Mouse (Mus musculus) limb, embryonic 11.5 days (tissue): Measurements from ENCODE around the gene Endod1. TPM values are rescaled to one million over a fixed set of nuclear protein-coding genes. Genes with fewer than 3 reads are reported as not detected.

ENCODE experiments used
- ATAC-seq: fragments of 200-750 bp; cut with Nextera tagmentation; 2 replicates; pipeline ENCODE4 v1.8.0; 2017; ENCODE audit warnings: low read depth; ENCODE audit not compliant: insufficient number of reproducible peaks, low FRiP score, low TSS enrichment
- DNase-seq: peaks from one replicate; pipeline ENCODE4 v3.0.0-alpha.2; 2015; ENCODE audit warnings: low spot score
- H3K27ac ChIP-seq: fragments of 300-500 bp; sonication (generic); replicated peaks from 2 replicates; pipeline ENCODE4 v1.5.1; 2014; ENCODE audit warnings: low read depth, mild to moderate bottlenecking, low read length
- H3K27me3 ChIP-seq: fragments of 300-500 bp; sonication (generic); 2 replicates; pipeline ENCODE4 v1.6.1; 2014; ENCODE audit warnings: mild to moderate bottlenecking, low read length, mixed read lengths; ENCODE audit not compliant: control insufficient read depth, insufficient read depth
- H3K36me3 ChIP-seq: fragments of 300-500 bp; sonication (generic); 2 replicates; pipeline ENCODE4 v1.6.1; 2014; ENCODE audit warnings: mild to moderate bottlenecking, low read length, moderate library complexity, mixed read lengths; ENCODE audit not compliant: control insufficient read depth, insufficient read depth
- H3K4me1 ChIP-seq: fragments of 300-500 bp; sonication (generic); 2 replicates; pipeline ENCODE4 v1.6.1; 2014; ENCODE audit warnings: low read length, mixed read lengths; ENCODE audit not compliant: control insufficient read depth, insufficient read depth
- H3K4me2 ChIP-seq: fragments of 300-500 bp; sonication (generic); 2 replicates; pipeline ENCODE4 v1.6.1; 2014; ENCODE audit warnings: low read depth, mild to moderate bottlenecking, moderate library complexity; ENCODE audit not compliant: severe bottlenecking
- H3K4me3 ChIP-seq: fragments of 300-500 bp; sonication (generic); 2 replicates; pipeline ENCODE4 v1.5.1; 2014; ENCODE audit warnings: low read depth, low read length
- H3K9ac ChIP-seq: fragments of 300-500 bp; sonication (generic); 2 replicates; pipeline ENCODE4 v1.6.1; 2014; ENCODE audit warnings: mild to moderate bottlenecking, low read length
- H3K9me3 ChIP-seq: fragments of 300-500 bp; sonication (generic); 2 replicates; pipeline ENCODE4 v1.6.1; 2016; ENCODE audit warnings: low read length; ENCODE audit not compliant: control insufficient read depth
- WGBS: fragments of 180-500 bp; shearing (Covaris S2); extraction: QIAGEN DNeasy Blood & Tissue Kit; methylation state at CpG from one replicate; pipeline ENCODE4 v1.1.7; 2014; 5-methylcytosine and 5-hydroxymethylcytosine counted together
- polyA plus RNA-seq: library from polyadenylated mRNA; unstranded; fragments of >200 nt; fragmentation: Nextera tagmentation; extraction: Ambion mirVana; gene quantifications from 2 replicates; pipeline ENCODE4 v1.2.1, GENCODE M21; 2014

Endod1 gene
- polyA plus RNA-seq, 1 experiment from 2014 or later, result 6.3 TPM

DNA sequence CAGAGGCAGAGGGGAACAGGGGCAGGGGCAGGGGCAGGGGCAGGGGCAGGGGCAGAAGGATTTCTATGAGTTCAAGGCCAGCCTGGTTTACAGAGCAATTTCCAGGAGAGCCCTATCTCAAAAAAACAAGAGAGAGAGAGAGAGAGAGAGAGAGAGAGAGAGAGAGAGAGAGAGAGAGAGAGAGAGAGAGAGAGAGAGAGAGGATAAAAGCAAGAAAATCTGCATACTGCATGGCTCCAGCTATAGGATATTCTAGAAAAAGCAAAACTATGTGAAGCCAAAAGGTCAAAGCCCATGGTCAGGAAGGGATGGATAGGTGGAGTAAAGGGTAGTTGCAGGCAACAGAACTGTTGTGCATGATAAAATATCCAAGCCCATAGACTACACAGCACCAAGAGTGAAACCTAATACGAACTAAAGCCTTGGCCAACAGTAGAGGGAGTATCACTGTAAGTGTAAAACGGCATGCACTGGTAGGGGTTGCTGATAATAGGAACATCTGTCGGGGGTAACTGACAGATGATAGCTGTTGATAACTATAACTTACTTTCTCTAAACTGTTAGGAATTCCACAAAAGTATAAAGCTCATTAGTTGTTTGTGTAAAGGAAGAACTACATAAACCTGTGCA is 15.6 kb upstream of the Endod1 start:
- ATAC-seq (no peak), DNase-seq (no peak)
- H3K27me3 ChIP-seq, result no peaks in the 10 kb centered on the region
- H3K36me3 ChIP-seq, result no peaks in the 10 kb centered on the region
- no peaks in the 10 kb centered on the region for H3K4me1 ChIP-seq
- H3K9me3 ChIP-seq, result no peaks in the 10 kb centered on the region
- H3K9ac ChIP-seq, result no peak overlapping the region
- H3K4me3 ChIP-seq, result no peak overlapping the region
- no peak overlapping the region for H3K4me2 ChIP-seq
- no peak overlapping the region for H3K27ac ChIP-seq
- 77% methylated on average over 3 of the region's 3 CpGs for WGBS

DNA sequence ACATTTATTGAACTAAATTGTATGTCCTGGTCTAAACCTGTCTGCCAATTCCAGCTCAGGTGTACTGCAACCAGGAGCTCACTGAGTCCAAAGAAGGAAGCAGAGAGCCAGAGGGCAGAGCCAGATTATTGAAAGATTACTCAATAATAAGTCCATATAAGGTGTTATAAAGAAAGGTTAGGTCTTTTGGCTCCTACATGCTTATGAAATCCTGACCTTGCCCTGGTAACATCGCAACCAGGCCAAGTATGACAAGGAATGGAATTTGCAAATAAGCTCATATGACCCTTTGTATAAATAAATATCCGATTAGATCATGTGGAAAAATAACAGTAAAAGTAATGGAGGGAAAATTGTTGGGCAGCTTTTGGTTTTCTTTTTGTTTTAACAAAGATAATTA is 14.8 kb upstream of the Endod1 start:
- H3K4me1 ChIP-seq, result no peaks in the 10 kb centered on the region
- no peaks in the 10 kb centered on the region for H3K9me3 ChIP-seq
- no peak overlapping the region for H3K27ac ChIP-seq
- no peak for ATAC-seq
- H3K4me3 ChIP-seq, result no peak overlapping the region
- DNase-seq, result no peak
- no peaks in the 10 kb centered on the region for H3K27me3 ChIP-seq
- no peaks in the 10 kb centered on the region for H3K36me3 ChIP-seq
- no peak overlapping the region for H3K4me2 ChIP-seq
- WGBS, result 83% methylated on average over 2 of the region's 2 CpGs
- no peak overlapping the region for H3K9ac ChIP-seq

DNA sequence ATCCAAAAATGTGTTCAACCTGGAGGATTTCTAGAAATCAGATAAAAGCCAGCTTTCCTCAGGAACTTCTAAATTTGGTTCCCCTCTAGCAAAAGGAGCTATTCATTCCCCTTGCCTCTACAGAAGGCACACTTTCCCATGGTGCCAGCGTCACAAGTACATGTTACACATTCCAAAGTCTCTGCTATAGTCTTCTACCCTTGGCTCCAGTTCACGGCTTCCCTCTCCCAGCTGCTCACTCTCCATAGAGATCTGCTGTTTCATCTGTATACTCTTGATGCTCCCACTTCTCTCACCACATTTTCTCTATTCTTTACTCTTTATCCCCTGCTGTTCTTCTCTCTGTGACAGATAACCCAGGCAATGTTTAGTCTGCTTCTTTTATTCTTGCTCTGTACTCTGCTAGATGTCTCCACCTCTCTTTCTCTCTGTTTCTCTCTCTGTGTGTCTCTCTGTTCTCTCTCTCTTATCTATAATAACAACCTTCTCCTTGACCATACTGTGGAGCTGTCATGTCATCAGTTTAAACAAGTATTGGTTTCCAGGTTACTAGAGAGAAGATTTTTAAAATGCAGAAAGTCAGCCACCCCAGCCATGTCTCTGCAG is 13.8 kb upstream of the Endod1 start:
- no peak for ATAC-seq
- Histone ChIP-seq H3K27ac (no peak overlapping the region), H3K4me3 (no peak overlapping the region), H3K9me3 (no peaks in the 10 kb centered on the region), H3K4me2 (no peak overlapping the region), H3K9ac (no peak overlapping the region), H3K27me3 (no peaks in the 10 kb centered on the region), H3K4me1 (no peaks in the 10 kb centered on the region), H3K36me3 (no peaks in the 10 kb centered on the region)
- WGBS, result 65% methylated on average over 2 of the region's 2 CpGs
- no peak for DNase-seq

DNA sequence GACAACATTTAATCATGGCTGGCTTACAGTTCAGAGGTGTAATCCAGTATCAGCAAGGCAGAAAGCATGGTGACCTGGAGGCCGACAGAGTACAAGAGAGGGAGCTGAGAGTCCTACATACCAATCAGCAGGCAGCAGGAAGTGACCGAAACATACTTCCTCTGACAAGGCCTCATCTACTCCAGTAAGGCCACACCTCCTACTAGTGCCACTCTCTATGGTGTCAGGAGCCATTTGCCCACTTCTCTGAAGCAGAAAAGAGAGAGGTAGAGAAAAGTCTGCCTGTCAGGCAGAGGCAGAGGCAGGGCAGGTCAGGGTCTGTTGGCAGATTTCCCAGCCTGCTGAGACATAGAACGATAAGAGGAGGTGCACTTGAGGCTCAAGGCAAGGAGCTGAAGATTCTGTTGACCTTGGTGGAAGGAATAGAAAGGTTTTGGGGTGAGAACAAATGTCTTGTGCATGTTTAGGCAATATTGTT is 10.6 kb upstream of the Endod1 start:
- no peaks in the 10 kb centered on the region for H3K9me3 ChIP-seq
- WGBS, result 85% methylated on average over 3 of the region's 3 CpGs
- H3K27ac ChIP-seq, result no peak overlapping the region
- H3K4me2 ChIP-seq, result no peak overlapping the region
- no peaks in the 10 kb centered on the region for H3K4me1 ChIP-seq
- H3K36me3 ChIP-seq, result no peaks in the 10 kb centered on the region
- no peaks in the 10 kb centered on the region for H3K27me3 ChIP-seq
- H3K4me3 ChIP-seq, result no peak overlapping the region
- no peak for ATAC-seq
- no peak overlapping the region for H3K9ac ChIP-seq
- no peak for DNase-seq

- no peak overlapping the region for H3K4me3 ChIP-seq
- WGBS, result 94% methylated on average over 9 of the region's 9 CpGs
- H3K9ac ChIP-seq, result no peak overlapping the region
- DNase-seq (no peak), ATAC-seq (no peak)
- no peaks in the 10 kb centered on the region for H3K9me3 ChIP-seq
- H3K27ac ChIP-seq, result no peak overlapping the region
- no peaks in the 10 kb centered on the region for H3K4me1 ChIP-seq
- H3K27me3 ChIP-seq, result no peaks in the 10 kb centered on the region
- no peak overlapping the region for H3K4me2 ChIP-seq
- no peaks in the 10 kb centered on the region for H3K36me3 ChIP-seq
These were observed 10.0 kb upstream of the Endod1 start for GRCm38 (mm10) chr9:14391286-14391685.

- 91% methylated on average over 1 of the region's 1 CpGs for WGBS
- Histone ChIP-seq H3K36me3 (no peaks in the 10 kb centered on the region), H3K27ac (no peak overlapping the region), H3K4me1 (no peaks in the 10 kb centered on the region), H3K4me3 (no peak overlapping the region), H3K4me2 (no peak overlapping the region), H3K9me3 (no peaks in the 10 kb centered on the region), H3K27me3 (no peaks in the 10 kb centered on the region), H3K9ac (no peak overlapping the region)
- ATAC-seq (no peak), DNase-seq (no peak)
These were observed 9.0 kb upstream of the Endod1 start for GRCm38 (mm10) chr9:14390278-14390677.

DNA sequence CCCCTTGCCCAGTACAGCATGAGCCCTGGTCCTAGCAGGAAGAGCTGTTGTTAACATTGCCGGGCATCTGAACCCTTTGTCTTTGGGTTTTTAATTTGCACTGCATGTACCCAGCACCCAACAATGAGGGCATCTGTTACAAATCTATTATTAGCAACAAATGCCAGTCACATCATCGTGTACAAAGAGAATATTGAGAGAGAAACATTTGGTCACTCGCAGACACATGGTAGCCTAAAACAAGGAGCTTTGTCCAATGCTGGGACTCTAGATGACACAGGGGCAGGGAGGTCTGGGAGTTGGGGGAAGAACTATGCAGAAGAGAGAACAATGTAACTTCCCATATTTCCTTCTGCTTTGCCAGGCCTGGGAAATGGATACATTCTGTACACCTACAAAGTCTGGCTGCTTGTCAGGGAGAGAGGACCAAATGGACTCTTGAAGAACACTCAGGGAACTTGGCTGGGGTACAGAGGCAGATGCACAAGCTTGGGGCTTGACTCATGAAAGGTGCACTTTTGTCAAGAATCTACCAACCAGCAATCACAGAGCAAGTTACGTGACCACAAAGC is 7.8 kb upstream of the Endod1 start:
- H3K9ac ChIP-seq, result no peak overlapping the region
- no peak overlapping the region for H3K27ac ChIP-seq
- WGBS, result 86% methylated on average over 4 of the region's 4 CpGs
- no peaks in the 10 kb centered on the region for H3K36me3 ChIP-seq
- no peak overlapping the region for H3K4me2 ChIP-seq
- ATAC-seq, result no peak
- H3K4me3 ChIP-seq, result no peak overlapping the region
- H3K27me3 ChIP-seq, result no peaks in the 10 kb centered on the region
- no peak for DNase-seq
- H3K4me1 ChIP-seq, result no peaks in the 10 kb centered on the region
- no peaks in the 10 kb centered on the region for H3K9me3 ChIP-seq

- ATAC-seq (no peak), DNase-seq (no peak)
- no peaks in the 10 kb centered on the region for H3K36me3 ChIP-seq
- H3K4me1 ChIP-seq, result no peaks in the 10 kb centered on the region
- H3K27me3 ChIP-seq, result no peaks in the 10 kb centered on the region
- H3K9me3 ChIP-seq, result no peaks in the 10 kb centered on the region
- H3K9ac ChIP-seq, result no peak overlapping the region
- no peak overlapping the region for H3K4me3 ChIP-seq
- 100% methylated on average over 1 of the region's 1 CpGs for WGBS
- no peak overlapping the region for H3K27ac ChIP-seq
- no peak overlapping the region for H3K4me2 ChIP-seq
These were observed 6.7 kb upstream of the Endod1 start for GRCm38 (mm10) chr9:14388001-14388400.
